Comparison of ENCODE assay signal across 9 mouse cellular contexts in the genomic region with DNA sequence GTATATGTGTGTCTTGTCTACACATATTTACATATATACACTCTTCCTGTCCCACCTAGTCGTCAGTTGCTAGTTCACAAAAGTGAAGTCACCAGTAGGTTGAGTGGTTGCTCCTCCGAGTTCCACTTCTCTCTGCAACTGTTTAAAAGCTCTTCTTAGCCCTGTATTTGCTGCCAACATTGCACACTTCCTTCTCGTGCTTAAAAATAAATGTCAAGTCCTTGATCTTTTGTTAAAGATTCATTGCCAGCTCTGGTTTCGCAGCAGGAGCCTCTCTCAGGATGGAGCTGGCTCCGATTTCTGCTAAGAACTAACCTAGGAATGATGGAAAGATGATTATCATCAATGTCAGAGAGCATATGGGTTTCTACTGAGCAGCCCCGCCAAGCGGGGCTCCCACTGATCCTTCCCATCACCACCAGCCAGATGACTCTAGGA. TPM values are rescaled to one million over a fixed set of nuclear protein-coding genes. Genes with fewer than 3 reads are reported as not detected.
A peak's percentile ranks its signal among the peaks of the same experiment; 100 is the strongest.
DNase-seq lines count a peak whose midpoint lies in the region; ATAC-seq and TF ChIP-seq lines count a peak whose summit lies in the region.
"Had no signal": no experiment of that assay in that cellular context is flagged by ENCODE, and none has a peak within 500 bp of the region (broad histone marks: within the 10 kb centered on the region; RNA-seq: fewer than 3 reads in every experiment).

No protein-coding gene starts in this region.

- no peak for TF ChIP-seq POLR2A in cortical plate, adult 2 months (IDR thresholded peaks at IDR 0.05; ENCODE audit: extremely low read depth, insufficient read depth, low read length)

- no peaks in the 10 kb centered on the region for H3K27me3 ChIP-seq in midbrain, postnatal 0 days (ENCODE audit: insufficient read depth, low read length)
- H3K27me3 ChIP-seq: limb, embryonic 15.5 days had no signal

- H3K27ac ChIP-seq in left cerebral cortex, adult 2 months, result peak overlapping the region; percentile 37; the same call in 1 of the 2 replicates
- 0 out of 2 replicates have a peak overlapping the region, but pooled peaks have one; percentile 15 for H3K27ac ChIP-seq in cortical plate, adult 2 months (ENCODE audit: insufficient read depth, low read length)
- H3K27ac ChIP-seq in midbrain, postnatal 0 days (ENCODE audit: low read depth, low read length), result peak overlapping the region; percentile 43; the same call in 1 of the 2 replicates
- H3K27ac ChIP-seq: limb, embryonic 15.5 days had no signal

- intact Hi-C loops in left cerebral cortex, adult 2 months (cut with DNase I), result loop anchor here (5.0 kb wide), 2 partner anchors 66 to 141 kb away; a partner anchor contains a TSS

- H3K36me3 ChIP-seq in midbrain, postnatal 0 days (ENCODE audit: insufficient read depth, low read length), result no peaks in the 10 kb centered on the region
- H3K36me3 ChIP-seq: limb, embryonic 15.5 days had no signal

- no peak overlapping the region for H3K4me3 ChIP-seq in left cerebral cortex, adult 2 months
- no peak overlapping the region for H3K4me3 ChIP-seq in cortical plate, adult 2 months (ENCODE audit: insufficient read depth, low read length)
- H3K4me3 ChIP-seq in midbrain, postnatal 0 days (ENCODE audit: low read depth, low read length), result no peak overlapping the region
- H3K4me3 ChIP-seq: limb, embryonic 15.5 days had no signal

- ATAC-seq in midbrain, postnatal 0 days (ENCODE audit: low FRiP score), result no peak

- H3K4me1 ChIP-seq in cortical plate, adult 2 months (ENCODE audit: control insufficient read depth, insufficient read depth, low read length), result peaks cover 13% of the 10 kb centered on the region
- H3K4me1 ChIP-seq in midbrain, postnatal 0 days (ENCODE audit: insufficient read depth, low read length), result 0 out of 2 replicates have a peak, but pooled peaks cover 6% of the 10 kb centered on the region

- no peak for DNase-seq in left cerebral cortex, adult 2 months (ENCODE audit: extremely low spot score in 1 of 2, low spot score in 2 of 2)
- DNase-seq in left cerebral cortex, adult 11 months (ENCODE audit: low spot score), result no peak
- DNase-seq in adrenal gland, postnatal 36 days, result peak; percentile 27 to 44
- DNase-seq in midbrain, postnatal 0 days (ENCODE audit: low spot score), result peak; percentile 73
- no peak for DNase-seq in heart, adult 9 months (ENCODE audit: low spot score in 2 of 2)
- DNase-seq in T-cell, adult 2 months (ENCODE audit: low spot score), result no peak
- no peak for DNase-seq in embryo, embryonic 11 days

- H3K4me2 ChIP-seq in midbrain, postnatal 0 days (ENCODE audit: low read depth, low read length, poor library complexity, severe bottlenecking), result 0 out of 2 replicates have a peak overlapping the region, but pooled peaks have one; percentile 6
- H3K4me2 ChIP-seq: limb, embryonic 15.5 days had no signal

- no peaks in the 10 kb centered on the region for H3K9me3 ChIP-seq in midbrain, postnatal 0 days (ENCODE audit: low read length)
- H3K9me3 ChIP-seq: limb, embryonic 15.5 days had no signal

- no peak for TF ChIP-seq CTCF in left cerebral cortex, adult 2 months (IDR thresholded peaks at IDR 0.05)
- TF ChIP-seq CTCF in cortical plate, adult 2 months (IDR thresholded peaks at IDR 0.05; ENCODE audit: extremely low read depth, insufficient read depth, low read length), result no peak
- TF ChIP-seq CTCF in midbrain, postnatal 0 days (IDR thresholded peaks at IDR 0.05), result no peak

- H3K9ac ChIP-seq in midbrain, postnatal 0 days (replicated peaks; ENCODE audit: low read length, poor library complexity, severe bottlenecking), result 0 out of 2 replicates have a peak overlapping the region, but pooled peaks have one; percentile 19
- H3K9ac ChIP-seq: limb, embryonic 15.5 days had no signal

- 42% methylated on average over 7 of the region's 7 CpGs for WGBS in midbrain, postnatal 0 days

RNA-seq across cellular contexts. Expression of a gene that starts 43.7 kb away (rescaled TPM):
- total RNA-seq in left cerebral cortex, adult 2 months (2021), result 10 to 100 TPM; 17.3 to 19.3 TPM
- total RNA-seq in adrenal gland, postnatal 36 days (2021), result 10 to 100 TPM; 29.6 to 38.3 TPM
- polyA plus RNA-seq in cortical plate, adult 2 months (2012; rRNA removed), result 11.1 TPM in 2 replicates
- total RNA-seq in midbrain, postnatal 0 days (2014; rRNA removed), result 14.9 and 18.2 TPM in 2 replicates
- 10.2 and 11.1 TPM in 2 replicates for polyA plus RNA-seq in midbrain, postnatal 0 days (2015; fragmentation: Nextera tagmentation; extraction: Ambion mirVana)

Comparison
In these comparisons a context has a peak if more than half of its experiments do, and no peak if none do; other contexts are left out.
1. DNase-seq: peak in adrenal gland, postnatal 36 days (2 of 2) and midbrain, postnatal 0 days (single experiment); none in left cerebral cortex, adult 2 months (0 of 2), left cerebral cortex, adult 11 months (single experiment), heart, adult 9 months (0 of 2), T-cell, adult 2 months (single experiment) and embryo, embryonic 11 days (single experiment).
2. Peak in every context shown above with its lines, with median percentiles within 50 percentile points of each other: H3K27ac ChIP-seq.